Mouse (Mus musculus) kidney, adult 11 months (tissue): ENCODE results near the gene Stx11.

Source experiments
- DNase-seq: peaks from one replicate; pipeline ENCODE4 v3.0.0; 2022

Gene Stx11

DNA sequence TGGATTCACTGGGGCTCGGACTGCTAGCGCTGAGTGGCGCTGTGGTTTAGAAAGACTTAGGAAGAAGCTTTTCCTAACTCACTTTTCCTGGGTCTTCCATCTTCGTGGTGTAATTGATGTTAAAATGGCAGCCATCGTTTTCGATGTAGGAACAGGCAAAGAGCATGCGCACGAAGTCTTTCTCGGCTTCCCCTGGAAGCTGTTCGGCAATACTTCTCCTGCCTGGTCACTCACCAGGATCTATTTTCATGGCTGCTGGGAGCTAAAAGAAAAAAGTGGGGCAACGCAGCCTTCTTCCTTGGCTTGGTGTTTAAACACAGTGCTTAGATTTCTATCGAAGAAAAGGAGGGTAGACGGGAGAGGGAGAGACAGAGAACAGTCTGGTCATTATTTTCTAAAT, 52.6 kb downstream of the Stx11 start:
- DNase-seq: no peak

- DNase-seq: no peak
Observed at GRCm38 (mm10) chr10:12909891-12910290, 54.2 kb downstream of the Stx11 start.

DNA sequence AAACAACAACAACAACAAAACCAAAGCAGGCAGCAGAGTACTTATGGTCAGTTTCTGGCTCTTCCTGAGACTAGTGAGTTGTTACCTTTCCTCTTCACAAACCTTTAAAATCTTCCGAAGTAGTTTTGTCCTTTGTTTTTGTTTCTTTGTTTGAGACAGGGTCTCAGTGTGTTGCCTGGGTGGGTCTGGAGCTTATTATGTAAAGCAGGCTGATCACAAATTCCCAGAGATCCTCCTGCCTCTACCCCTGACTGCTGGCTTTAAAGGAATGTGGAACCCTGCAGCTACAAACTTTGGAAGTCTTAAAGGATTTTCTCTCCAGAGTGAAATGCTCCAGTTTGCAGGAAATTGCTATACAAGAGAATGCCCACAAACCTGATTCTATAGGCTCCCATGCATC, 54.9 kb downstream of the Stx11 start:
- DNase-seq: no peak

- DNase-seq: no peak
Observed at GRCm38 (mm10) chr10:12904140-12904528, 60.0 kb downstream of the Stx11 start.

GRCm38 (mm10) chr10:12903440-12904139, 60.5 kb downstream of the Stx11 start:
- DNase-seq: no peak

DNA sequence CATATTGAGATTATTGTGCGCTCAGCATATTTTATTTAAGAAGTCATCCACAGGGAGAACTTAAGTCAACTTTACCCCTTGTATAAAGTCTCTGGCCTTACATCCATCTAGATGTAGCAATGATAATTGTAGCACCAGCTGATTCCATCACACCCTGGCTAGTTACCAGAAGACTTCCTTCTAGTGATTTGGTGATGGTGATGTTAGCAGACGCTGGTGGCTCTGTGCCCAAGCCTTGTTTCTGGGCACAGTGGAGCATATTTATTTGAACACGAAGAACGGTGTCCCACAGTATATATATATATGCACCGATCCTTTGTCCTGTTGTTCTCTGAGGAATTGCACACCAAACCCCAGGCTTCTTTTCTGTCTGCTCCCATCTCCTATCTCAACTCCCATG, 64.2 kb downstream of the Stx11 start:
- no peak for DNase-seq

GRCm38 (mm10) chr10:12893339-12893738, 70.8 kb downstream of the Stx11 start:
- no peak for DNase-seq

DNA sequence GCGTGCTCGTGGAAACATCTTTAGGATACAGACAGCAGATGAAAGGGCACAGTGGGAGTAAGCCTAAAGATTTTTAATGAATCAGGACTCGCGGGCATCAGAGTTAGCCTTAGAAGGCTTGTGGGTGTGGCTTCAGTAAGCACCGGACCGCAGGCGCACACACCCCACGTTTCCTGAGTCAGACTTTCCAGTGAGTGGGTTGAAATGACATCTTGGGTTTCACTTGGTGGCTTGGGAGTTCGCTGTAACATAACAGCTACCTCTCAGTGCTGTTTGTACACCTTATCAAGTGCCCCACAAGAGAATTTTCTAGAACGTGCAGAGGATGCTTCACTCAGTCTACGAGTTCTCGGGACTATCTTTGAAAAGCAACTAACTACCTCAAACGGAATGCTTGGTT, 75.7 kb downstream of the Stx11 start:
- DNase-seq: no peak
